Mouse (Mus musculus) neutrophil, adult 5-6 weeks (primary cell): ENCODE data around the gene 2010111I01Rik. TPM values are rescaled to one million over a fixed set of nuclear protein-coding genes. Genes with fewer than 3 reads are reported as not detected.

Source experiments
- ATAC-seq: fragments of 151-379, 151-347 bp; 2 replicates; pipeline ENCODE4 v1.8.0; 2017; ENCODE audit warnings: mild to moderate bottlenecking, moderate TSS enrichment; ENCODE audit not compliant: insufficient number of reproducible peaks, poor library complexity, low FRiP score, severe bottlenecking; ENCODE audit errors: extremely low read depth
- total RNA-seq: library from RNA; stranded (forward); fragments of 200-1000 nt; gene quantifications from 2 replicates; pipeline ENCODE4 v1.2.3, GENCODE M21; 2017

The 2010111I01Rik gene
- total RNA-seq, 1 experiment from 2014 or later = 44.1 TPM

GRCm38 (mm10) chr13:63281206-63281605 is 316.5 kb downstream of the 2010111I01Rik start:
- ATAC-seq = no peak

DNA sequence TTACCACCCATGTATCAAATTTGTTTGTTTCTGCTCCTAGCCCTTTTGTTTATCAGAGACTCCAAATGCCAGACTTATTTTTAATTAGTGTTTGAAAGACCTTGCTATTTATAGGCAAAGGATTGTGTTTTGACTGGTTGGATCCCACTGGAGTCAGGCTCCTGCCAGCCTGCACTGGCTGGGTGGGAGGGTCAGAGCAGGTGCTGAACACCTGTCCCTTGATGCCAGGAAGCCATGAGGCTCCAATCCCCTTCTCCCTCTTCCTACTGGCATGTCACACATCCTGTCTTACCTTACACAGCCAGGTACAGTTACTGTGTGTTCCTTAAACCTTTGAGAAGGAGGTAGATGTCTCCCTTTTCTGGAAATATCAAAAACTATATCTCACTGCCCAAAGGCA is 318.5 kb downstream of the 2010111I01Rik start:
- ATAC-seq = no peak

DNA sequence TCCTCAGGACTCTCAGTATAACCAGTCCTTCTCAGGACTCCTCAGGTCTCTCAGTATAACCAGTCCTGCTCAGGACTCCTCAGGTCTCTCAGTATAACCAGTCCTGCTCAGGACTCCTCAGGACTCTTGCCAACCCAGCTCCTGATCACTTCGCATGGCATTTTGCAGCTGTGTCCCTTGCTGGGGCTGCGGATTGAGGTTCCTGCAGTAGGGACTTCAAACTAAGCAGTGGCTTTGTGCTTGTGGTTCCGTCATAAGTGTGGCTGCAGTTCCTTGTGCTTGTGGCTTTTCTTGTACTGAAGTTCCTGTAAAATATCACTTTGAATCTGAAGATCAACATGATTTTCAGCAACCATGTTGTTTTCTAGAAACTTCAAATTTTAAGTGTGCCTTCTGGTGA is 320.1 kb downstream of the 2010111I01Rik start:
- ATAC-seq = no peak

DNA sequence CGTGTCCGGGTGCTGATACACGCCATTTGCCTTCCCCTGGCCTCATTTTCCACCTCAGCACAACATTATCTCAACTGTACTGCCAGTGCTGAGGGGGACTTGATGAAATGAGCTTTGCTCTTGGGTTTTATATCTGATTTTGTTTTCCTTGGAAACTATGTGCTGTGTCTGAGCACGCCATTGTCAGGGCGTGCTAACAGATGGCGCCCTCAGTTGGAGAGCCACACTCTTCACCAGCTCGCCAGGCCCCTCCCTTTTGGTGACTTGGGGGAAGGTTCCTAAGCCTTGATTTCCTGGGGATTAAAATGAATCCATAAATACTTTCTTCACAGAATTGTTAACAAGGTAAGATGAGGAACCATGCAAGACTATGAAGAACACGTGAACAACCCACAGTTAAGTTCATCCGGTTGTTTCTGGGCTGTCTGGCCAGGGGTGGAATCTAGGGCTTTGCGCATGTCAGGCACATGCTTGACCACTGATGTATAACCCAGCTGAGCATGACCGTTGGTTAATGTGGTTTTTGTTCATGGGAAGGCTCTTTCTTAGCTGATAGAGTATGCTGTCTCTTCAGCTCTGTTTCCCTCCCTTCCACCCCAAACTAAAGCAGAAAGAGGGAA is 321.9 kb downstream of the 2010111I01Rik start:
- no peak for ATAC-seq

DNA sequence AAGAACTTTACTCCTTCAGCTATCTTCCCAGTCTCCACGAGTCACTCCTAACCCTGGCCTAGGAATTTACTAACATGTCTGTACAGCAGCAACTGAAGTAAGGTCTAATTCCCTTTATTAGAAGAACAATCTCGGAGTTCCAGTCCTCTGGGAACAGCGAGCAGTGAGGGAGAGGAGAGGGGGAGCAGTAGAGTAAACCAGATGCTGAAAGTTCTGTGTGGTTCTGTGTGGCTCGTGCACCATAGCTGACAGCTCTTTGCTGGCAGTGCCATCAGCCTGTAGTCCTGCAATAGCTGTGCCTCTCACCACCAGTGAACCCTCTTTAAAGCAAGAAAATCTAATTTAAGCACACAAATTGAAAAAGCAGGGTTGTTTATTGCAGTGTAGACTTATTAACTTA is 324.5 kb downstream of the 2010111I01Rik start:
- no peak for ATAC-seq

GRCm38 (mm10) chr13:63289687-63290086 is 325.0 kb downstream of the 2010111I01Rik start:
- no peak for ATAC-seq

DNA sequence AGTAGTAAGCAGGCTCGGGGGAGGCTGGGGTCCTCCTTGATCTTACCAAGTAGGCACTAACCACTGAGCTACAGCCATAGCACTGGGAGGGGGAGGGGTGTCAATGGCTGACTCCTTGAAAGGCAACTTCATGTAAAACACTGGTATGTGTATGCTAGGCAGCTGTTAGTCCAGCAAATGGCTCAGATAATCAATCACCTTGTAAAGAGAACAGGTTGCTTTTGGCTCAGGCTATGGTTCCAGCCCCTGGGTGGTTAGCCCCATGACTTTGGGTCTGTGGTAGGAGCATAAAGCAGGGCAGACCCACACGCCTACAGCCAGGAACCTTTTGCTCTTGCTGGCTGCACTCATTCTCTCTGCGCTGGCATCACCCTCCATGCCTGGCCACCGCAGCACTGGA is 325.4 kb downstream of the 2010111I01Rik start:
- no peak for ATAC-seq

DNA sequence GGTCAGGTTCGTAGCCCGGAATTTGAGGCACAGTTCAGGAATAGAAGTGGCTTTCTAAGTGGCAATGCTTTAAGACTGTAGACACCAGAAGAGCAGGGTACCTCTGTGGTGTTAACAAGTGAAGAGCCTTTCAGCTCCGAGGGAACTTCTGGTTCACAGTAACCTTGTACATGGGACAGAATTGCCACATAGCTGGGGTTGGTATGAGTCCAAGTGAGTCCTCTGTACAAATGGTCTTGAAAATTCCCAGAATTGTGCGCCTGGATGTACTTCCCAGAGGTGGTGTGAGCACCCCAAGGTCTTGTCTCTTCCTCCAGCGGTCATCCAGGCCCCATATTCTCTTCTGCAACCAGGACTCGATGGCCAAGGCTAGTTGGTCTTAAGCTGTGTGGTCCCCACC is 326.3 kb downstream of the 2010111I01Rik start:
- no peak for ATAC-seq

- no peak for ATAC-seq
Measured at GRCm38 (mm10) chr13:63293647-63294046, 329.0 kb downstream of the 2010111I01Rik start.

DNA sequence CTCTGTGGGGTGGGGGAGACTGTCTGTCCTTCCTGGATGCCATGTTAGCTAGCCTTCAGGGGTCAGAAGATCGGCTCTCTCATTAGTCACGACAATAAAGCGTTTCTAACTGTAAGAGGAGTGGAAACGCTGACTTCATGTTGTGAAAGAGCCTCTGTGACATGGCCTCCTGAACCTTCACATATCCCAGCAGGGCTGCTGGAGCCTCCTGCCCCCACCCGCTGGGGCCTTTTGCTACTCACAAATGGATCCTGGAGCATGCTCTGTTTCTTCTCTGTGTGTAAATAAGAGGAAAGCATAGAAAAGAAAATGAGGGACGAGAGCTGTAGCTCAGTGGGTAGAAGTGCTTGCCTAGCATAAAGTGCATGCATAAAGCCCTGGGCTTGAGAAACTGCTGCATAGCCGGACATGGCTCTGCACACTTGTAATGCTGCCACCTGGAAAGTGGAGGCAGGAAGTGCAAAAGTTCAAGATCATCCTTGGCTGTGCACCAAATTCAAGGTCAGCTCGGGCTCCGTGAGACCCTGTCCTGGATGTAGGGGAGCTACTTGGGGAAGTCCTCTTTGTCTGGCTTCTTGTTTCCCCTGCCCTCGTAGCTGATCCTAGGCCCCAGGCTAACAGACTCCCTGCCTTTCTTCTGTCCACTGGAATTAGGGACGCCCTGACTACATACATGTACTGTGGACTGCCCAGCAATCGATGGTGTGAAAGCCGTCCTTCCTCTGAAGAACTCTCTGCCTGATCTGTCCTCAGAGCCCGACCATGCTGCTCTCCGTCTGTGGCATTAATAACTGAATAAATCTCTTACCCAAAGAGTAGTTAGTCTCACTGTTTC is 329.9 kb downstream of the 2010111I01Rik start:
- no peak for ATAC-seq

DNA sequence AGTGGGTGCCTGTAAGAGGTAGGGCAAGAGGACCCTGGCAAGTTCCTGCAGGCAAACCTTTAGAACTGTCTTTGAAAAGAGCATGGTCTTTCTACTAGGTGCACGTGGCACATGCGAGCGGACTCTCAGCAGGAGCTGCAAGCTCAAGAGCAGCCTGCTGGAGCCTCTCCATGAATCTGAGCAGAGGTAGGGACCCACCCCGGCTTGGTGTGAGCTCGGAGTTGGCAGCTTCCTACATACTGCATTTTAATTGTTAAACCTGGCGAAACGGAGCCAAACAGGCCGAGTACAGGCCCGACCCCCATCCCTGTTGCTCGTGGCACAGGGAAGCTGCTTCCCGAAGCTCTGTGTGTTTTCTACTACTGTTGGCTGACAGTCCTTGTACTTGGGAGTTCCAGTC is 331.6 kb downstream of the 2010111I01Rik start:
- ATAC-seq = no peak

- ATAC-seq = no peak
Measured at GRCm38 (mm10) chr13:63297003-63297402, 332.3 kb downstream of the 2010111I01Rik start.

DNA sequence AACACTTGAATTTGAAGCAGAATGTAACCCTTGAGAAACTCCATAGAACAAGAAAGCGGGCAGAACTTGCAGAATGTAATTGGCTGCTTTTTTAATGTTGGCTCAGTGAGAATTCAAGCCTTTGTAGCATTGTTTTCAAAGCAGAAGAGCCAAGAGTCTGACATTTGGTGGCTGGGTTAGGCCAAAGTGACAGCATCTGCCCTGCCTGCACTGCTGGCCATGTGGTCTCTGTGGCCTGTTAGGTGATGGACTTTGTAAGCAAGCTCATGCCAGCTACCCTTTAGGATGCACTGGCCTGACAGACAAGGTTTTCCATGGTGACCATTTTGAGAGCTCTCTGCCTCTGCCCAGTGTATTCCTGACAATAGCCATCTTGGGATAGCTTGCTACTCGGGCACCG is 333.2 kb downstream of the 2010111I01Rik start:
- ATAC-seq = no peak

DNA sequence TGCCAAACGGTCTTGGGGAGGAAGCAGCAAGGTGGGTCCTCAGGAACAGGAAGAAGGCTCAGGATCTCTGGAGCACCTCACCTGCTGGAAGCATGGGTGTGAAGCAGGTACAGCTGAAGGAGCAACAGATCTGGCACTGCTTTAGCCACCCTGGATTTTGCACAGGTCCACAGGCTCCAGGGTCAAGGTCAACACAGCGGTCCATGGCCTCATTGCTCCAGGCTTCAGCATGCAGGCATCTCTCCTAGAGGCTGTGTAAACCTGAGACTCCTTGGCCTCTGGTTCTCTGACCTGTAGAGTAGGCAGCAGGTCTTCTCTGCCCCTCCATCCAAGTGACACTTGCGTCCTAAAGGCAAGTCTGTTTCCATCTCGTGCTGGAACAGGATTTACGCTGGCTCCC is 334.2 kb downstream of the 2010111I01Rik start:
- no peak for ATAC-seq

- no peak for ATAC-seq
Measured at GRCm38 (mm10) chr13:63300929-63301328, 336.2 kb downstream of the 2010111I01Rik start.

GRCm38 (mm10) chr13:63301764-63302209 is 337.1 kb downstream of the 2010111I01Rik start:
- ATAC-seq = no peak

- ATAC-seq = no peak
Measured at GRCm38 (mm10) chr13:63302381-63302780, 337.7 kb downstream of the 2010111I01Rik start.

DNA sequence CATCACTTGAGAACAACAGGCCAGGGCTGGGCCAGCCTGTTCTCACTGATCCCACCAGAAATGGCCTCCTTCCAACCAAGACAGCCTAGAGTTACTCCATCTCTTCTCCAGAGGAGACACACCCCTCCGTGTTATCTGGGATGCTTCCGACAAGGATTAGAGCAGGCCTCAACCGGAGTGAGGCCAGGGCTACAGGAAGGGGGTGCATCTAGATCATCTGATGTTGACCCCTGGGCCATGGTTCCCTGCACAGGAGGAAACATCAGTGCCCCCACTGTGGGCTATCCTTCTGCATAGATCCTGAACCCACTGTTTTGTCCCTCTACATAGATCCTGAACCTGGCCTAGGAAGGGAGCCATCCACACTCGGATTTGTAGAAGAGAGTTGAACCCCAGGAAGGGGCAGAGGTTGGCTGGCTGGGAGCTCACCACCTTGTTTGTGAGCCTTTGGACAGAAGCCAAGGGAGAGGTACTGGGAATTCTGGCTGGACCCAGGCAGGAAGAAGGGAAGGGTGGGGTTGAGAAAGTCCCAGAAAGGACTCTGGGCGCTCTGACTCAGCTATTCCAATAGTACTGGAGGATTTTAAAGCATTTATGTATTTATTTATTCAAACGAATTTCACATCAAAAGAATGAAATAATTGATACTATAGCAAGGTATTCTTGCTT is 339.6 kb downstream of the 2010111I01Rik start:
- no peak for ATAC-seq

- ATAC-seq = no peak
Measured at GRCm38 (mm10) chr13:63304799-63305159, 340.1 kb downstream of the 2010111I01Rik start.
